Mouse (Mus musculus): Measurements from ENCODE around the gene Chic2. TPM values are rescaled to one million over a fixed set of nuclear protein-coding genes. Genes with fewer than 3 reads are reported as not detected.

Chic2 gene
- total RNA-seq, 2 experiments from 2014 or later, result 23.8 to 26.4 TPM

- intact Hi-C loops (cut with DNase I), result no loop called here
Measured at GRCm38 (mm10) chr5:74980574-74980973, 64.0 kb downstream of the Chic2 start.

GRCm38 (mm10) chr5:74980154-74980553 is 64.4 kb downstream of the Chic2 start:
- no peak for DNase-seq
- intact Hi-C loops (cut with DNase I), result no loop called here

More at GRCm38 (mm10) chr5:74980574-74980973, 64.0 kb downstream of the Chic2 start:
- no peak for DNase-seq

- DNase-seq, result no peak
- intact Hi-C loops (cut with DNase I), result no loop called here
Measured at GRCm38 (mm10) chr5:74979586-74979985, 65.0 kb downstream of the Chic2 start.

- intact Hi-C loops (cut with DNase I), result loop anchor here (2.0 kb wide), 1 partner anchor 69 kb away; the partner anchor contains the start of gene Chic2
- DNase-seq, result no peak
Measured at GRCm38 (mm10) chr5:74975507-74975906, 69.1 kb downstream of the Chic2 start.

- intact Hi-C loops (cut with DNase I), result loop anchor here (2.0 kb wide), 1 partner anchor 70 kb away; the partner anchor contains the start of gene Chic2
- peak; percentile 88 for DNase-seq
Measured at GRCm38 (mm10) chr5:74974726-74975411, 69.7 kb downstream of the Chic2 start.

GRCm38 (mm10) chr5:74974061-74974581 is 70.5 kb downstream of the Chic2 start:
- peak; percentile 48 to 73 for DNase-seq
- intact Hi-C loops (cut with DNase I), result loop anchor here (2.0 kb wide), 1 partner anchor 71 kb away; the partner anchor contains the start of gene Chic2

- intact Hi-C loops (cut with DNase I), result no loop called here
- no peak for DNase-seq
Measured at GRCm38 (mm10) chr5:74971418-74971817, 73.2 kb downstream of the Chic2 start.

- intact Hi-C loops (cut with DNase I), result loop anchor here (10.0 kb wide), 1 partner anchor 1115 kb away; no protein-coding TSS in a partner anchor
- no peak for DNase-seq
Measured at GRCm38 (mm10) chr5:74969341-74969740, 75.2 kb downstream of the Chic2 start.

- no peak for DNase-seq
- intact Hi-C loops (cut with DNase I), result loop anchor here (10.0 kb wide), 1 partner anchor 1113 kb away; no protein-coding TSS in a partner anchor
Measured at GRCm38 (mm10) chr5:74967882-74968281, 76.7 kb downstream of the Chic2 start.

GRCm38 (mm10) chr5:74966891-74967290 is 77.7 kb downstream of the Chic2 start:
- intact Hi-C loops (cut with DNase I), result loop anchor here (10.0 kb wide), 1 partner anchor 1112 kb away; no protein-coding TSS in a partner anchor
- DNase-seq, result no peak

GRCm38 (mm10) chr5:74962771-74963170 is 81.8 kb downstream of the Chic2 start:
- intact Hi-C loops (cut with DNase I), result loop anchor here (10.0 kb wide), 1 partner anchor 1108 kb away; no protein-coding TSS in a partner anchor
- DNase-seq, result peak in 1 of 2 experiments; percentile 30

- DNase-seq, result peak; percentile 71 to 77
- intact Hi-C loops (cut with DNase I), result loop anchor here (1.0 to 10.0 kb wide), 2 partner anchors 182 to 1106 kb away; no protein-coding TSS in a partner anchor
Measured at GRCm38 (mm10) chr5:74960840-74961543, 83.6 kb downstream of the Chic2 start.

GRCm38 (mm10) chr5:74960306-74960705 is 84.3 kb downstream of the Chic2 start:
- intact Hi-C loops (cut with DNase I), result loop anchor here (10.0 kb wide), 1 partner anchor 1106 kb away; no protein-coding TSS in a partner anchor
- no peak for DNase-seq

GRCm38 (mm10) chr5:74957293-74958076 is 87.1 kb downstream of the Chic2 start:
- no peak for DNase-seq
- intact Hi-C loops (cut with DNase I), result loop anchor here (5.0 kb wide), 1 partner anchor 525 kb away; no protein-coding TSS in a partner anchor

- intact Hi-C loops (cut with DNase I), result loop anchor here (5.0 kb wide), 1 partner anchor 524 kb away; no protein-coding TSS in a partner anchor
- no peak for DNase-seq
Measured at GRCm38 (mm10) chr5:74956335-74956734, 88.2 kb downstream of the Chic2 start.

- no peak for DNase-seq
- intact Hi-C loops (cut with DNase I), result loop anchor here (5.0 kb wide), 1 partner anchor 523 kb away; no protein-coding TSS in a partner anchor
Measured at GRCm38 (mm10) chr5:74955565-74955964, 89.0 kb downstream of the Chic2 start.

GRCm38 (mm10) chr5:74952938-74953337 is 91.6 kb downstream of the Chic2 start:
- no peak for DNase-seq
- intact Hi-C loops (cut with DNase I), result no loop called here

- DNase-seq, result no peak
- intact Hi-C loops (cut with DNase I), result no loop called here
Measured at GRCm38 (mm10) chr5:74951375-74951774, 93.2 kb downstream of the Chic2 start.

GRCm38 (mm10) chr5:74949298-74949697 is 95.3 kb downstream of the Chic2 start:
- intact Hi-C loops (cut with DNase I), result no loop called here
- DNase-seq, result no peak

GRCm38 (mm10) chr5:74948482-74948881 is 96.1 kb downstream of the Chic2 start:
- no peak for DNase-seq
- intact Hi-C loops (cut with DNase I), result no loop called here
